Mouse (Mus musculus) limb, embryonic 11.5 days (tissue): ENCODE results near the gene Galnt17. TPM values are rescaled to one million over a fixed set of nuclear protein-coding genes. Genes with fewer than 3 reads are reported as not detected.

Experiments used
- ATAC-seq: fragments of 200-750 bp; cut with Nextera tagmentation; 2 replicates; pipeline ENCODE4 v1.8.0; 2017; ENCODE audit warnings: low read depth; ENCODE audit not compliant: insufficient number of reproducible peaks, low FRiP score, low TSS enrichment
- DNase-seq: peaks from one replicate; pipeline ENCODE4 v3.0.0-alpha.2; 2015; ENCODE audit warnings: low spot score
- H3K27ac ChIP-seq: fragments of 300-500 bp; sonication (generic); replicated peaks from 2 replicates; pipeline ENCODE4 v1.5.1; 2014; ENCODE audit warnings: low read depth, mild to moderate bottlenecking, low read length
- H3K27me3 ChIP-seq: fragments of 300-500 bp; sonication (generic); 2 replicates; pipeline ENCODE4 v1.6.1; 2014; ENCODE audit warnings: mild to moderate bottlenecking, low read length, mixed read lengths; ENCODE audit not compliant: control insufficient read depth, insufficient read depth
- H3K36me3 ChIP-seq: fragments of 300-500 bp; sonication (generic); 2 replicates; pipeline ENCODE4 v1.6.1; 2014; ENCODE audit warnings: mild to moderate bottlenecking, low read length, moderate library complexity, mixed read lengths; ENCODE audit not compliant: control insufficient read depth, insufficient read depth
- H3K4me1 ChIP-seq: fragments of 300-500 bp; sonication (generic); 2 replicates; pipeline ENCODE4 v1.6.1; 2014; ENCODE audit warnings: low read length, mixed read lengths; ENCODE audit not compliant: control insufficient read depth, insufficient read depth
- H3K4me2 ChIP-seq: fragments of 300-500 bp; sonication (generic); 2 replicates; pipeline ENCODE4 v1.6.1; 2014; ENCODE audit warnings: low read depth, mild to moderate bottlenecking, moderate library complexity; ENCODE audit not compliant: severe bottlenecking
- H3K4me3 ChIP-seq: fragments of 300-500 bp; sonication (generic); 2 replicates; pipeline ENCODE4 v1.5.1; 2014; ENCODE audit warnings: low read depth, low read length
- H3K9ac ChIP-seq: fragments of 300-500 bp; sonication (generic); 2 replicates; pipeline ENCODE4 v1.6.1; 2014; ENCODE audit warnings: mild to moderate bottlenecking, low read length
- H3K9me3 ChIP-seq: fragments of 300-500 bp; sonication (generic); 2 replicates; pipeline ENCODE4 v1.6.1; 2016; ENCODE audit warnings: low read length; ENCODE audit not compliant: control insufficient read depth
- WGBS: fragments of 180-500 bp; shearing (Covaris S2); extraction: QIAGEN DNeasy Blood & Tissue Kit; methylation state at CpG from one replicate; pipeline ENCODE4 v1.1.7; 2014; 5-methylcytosine and 5-hydroxymethylcytosine counted together
- polyA plus RNA-seq: library from polyadenylated mRNA; unstranded; fragments of >200 nt; fragmentation: Nextera tagmentation; extraction: Ambion mirVana; gene quantifications from 2 replicates; pipeline ENCODE4 v1.2.1, GENCODE M21; 2014

The Galnt17 gene
- polyA plus RNA-seq, 1 experiment from 2014 or later = 1.1 TPM

GRCm38 (mm10) chr5:131075795-131076194, 232.5 kb downstream of the Galnt17 start:
- WGBS = 93% methylated on average over 7 of the region's 7 CpGs

GRCm38 (mm10) chr5:131074295-131074694, 234.0 kb downstream of the Galnt17 start:
- no peaks in the 10 kb centered on the region for H3K36me3 ChIP-seq
- H3K4me2 ChIP-seq = no peak overlapping the region
- no peak overlapping the region for H3K27ac ChIP-seq
- DNase-seq (no peak), ATAC-seq (no peak)
- H3K27me3 ChIP-seq = no peaks in the 10 kb centered on the region
- no peaks in the 10 kb centered on the region for H3K4me1 ChIP-seq
- 81% methylated on average over 4 of the region's 4 CpGs for WGBS
- H3K4me3 ChIP-seq = no peak overlapping the region
- no peak overlapping the region for H3K9ac ChIP-seq
- H3K9me3 ChIP-seq = no peaks in the 10 kb centered on the region

More at GRCm38 (mm10) chr5:131075795-131076194, 232.5 kb downstream of the Galnt17 start:
- no peaks in the 10 kb centered on the region for H3K27me3 ChIP-seq
- no peak for ATAC-seq
- no peaks in the 10 kb centered on the region for H3K9me3 ChIP-seq
- no peaks in the 10 kb centered on the region for H3K36me3 ChIP-seq
- no peak overlapping the region for H3K4me3 ChIP-seq
- no peak for DNase-seq
- H3K9ac ChIP-seq = no peak overlapping the region
- H3K4me2 ChIP-seq = no peak overlapping the region
- H3K27ac ChIP-seq = no peak overlapping the region
- H3K4me1 ChIP-seq = no peaks in the 10 kb centered on the region

GRCm38 (mm10) chr5:131065174-131065573, 243.1 kb downstream of the Galnt17 start:
- Histone ChIP-seq H3K9ac (no peak overlapping the region), H3K9me3 (no peaks in the 10 kb centered on the region), H3K4me1 (no peaks in the 10 kb centered on the region), H3K4me3 (no peak overlapping the region), H3K27ac (no peak overlapping the region), H3K27me3 (no peaks in the 10 kb centered on the region), H3K4me2 (no peak overlapping the region), H3K36me3 (no peaks in the 10 kb centered on the region)
- WGBS = 93% methylated on average over 6 of the region's 6 CpGs
- DNase-seq = no peak
- ATAC-seq = no peak

GRCm38 (mm10) chr5:131048505-131048904, 259.8 kb downstream of the Galnt17 start:
- Histone ChIP-seq H3K9me3 (no peaks in the 10 kb centered on the region), H3K4me3 (no peak overlapping the region), H3K9ac (no peak overlapping the region), H3K27me3 (no peaks in the 10 kb centered on the region), H3K36me3 (no peaks in the 10 kb centered on the region), H3K27ac (no peak overlapping the region), H3K4me2 (no peak overlapping the region), H3K4me1 (no peaks in the 10 kb centered on the region)
- no peak for DNase-seq
- ATAC-seq = no peak
- 62% methylated on average over 4 of the region's 4 CpGs for WGBS

- Histone ChIP-seq H3K36me3 (no peaks in the 10 kb centered on the region), H3K4me1 (no peaks in the 10 kb centered on the region), H3K9me3 (no peaks in the 10 kb centered on the region), H3K9ac (no peak overlapping the region), H3K27me3 (no peaks in the 10 kb centered on the region), H3K4me3 (no peak overlapping the region), H3K27ac (no peak overlapping the region), H3K4me2 (no peak overlapping the region)
- no peak for DNase-seq
- no peak for ATAC-seq
These were observed 265.2 kb downstream of the Galnt17 start for GRCm38 (mm10) chr5:131043130-131043529.

GRCm38 (mm10) chr5:131040441-131040840, 267.9 kb downstream of the Galnt17 start:
- H3K9me3 ChIP-seq = no peaks in the 10 kb centered on the region
- no peaks in the 10 kb centered on the region for H3K36me3 ChIP-seq
- DNase-seq = no peak
- no peak overlapping the region for H3K9ac ChIP-seq
- no peaks in the 10 kb centered on the region for H3K27me3 ChIP-seq
- no peak for ATAC-seq
- H3K4me3 ChIP-seq = no peak overlapping the region
- 84% methylated on average over 2 of the region's 2 CpGs for WGBS
- no peaks in the 10 kb centered on the region for H3K4me1 ChIP-seq
- H3K27ac ChIP-seq = no peak overlapping the region
- no peak overlapping the region for H3K4me2 ChIP-seq

GRCm38 (mm10) chr5:131039611-131040313, 268.5 kb downstream of the Galnt17 start:
- no peak for ATAC-seq
- no peaks in the 10 kb centered on the region for H3K9me3 ChIP-seq
- no peak overlapping the region for H3K4me3 ChIP-seq
- H3K4me2 ChIP-seq = no peak overlapping the region
- H3K9ac ChIP-seq = no peak overlapping the region
- no peaks in the 10 kb centered on the region for H3K36me3 ChIP-seq
- H3K27ac ChIP-seq = no peak overlapping the region
- DNase-seq = no peak
- 81% methylated on average over 5 of the region's 5 CpGs for WGBS
- no peaks in the 10 kb centered on the region for H3K4me1 ChIP-seq
- no peaks in the 10 kb centered on the region for H3K27me3 ChIP-seq

GRCm38 (mm10) chr5:131024506-131024905, 283.8 kb downstream of the Galnt17 start:
- Histone ChIP-seq H3K9ac (no peak overlapping the region), H3K9me3 (no peaks in the 10 kb centered on the region), H3K27me3 (no peaks in the 10 kb centered on the region), H3K27ac (no peak overlapping the region), H3K4me3 (no peak overlapping the region), H3K4me2 (no peak overlapping the region), H3K4me1 (no peaks in the 10 kb centered on the region), H3K36me3 (no peaks in the 10 kb centered on the region)
- no peak for DNase-seq
- 89% methylated on average over 3 of the region's 3 CpGs for WGBS
- ATAC-seq = no peak
